Mouse (Mus musculus) heart, embryonic 16.5 days (tissue): ENCODE results near the gene Fam227a. TPM values are rescaled to one million over a fixed set of nuclear protein-coding genes. Genes with fewer than 3 reads are reported as not detected.

Experiments used
- ATAC-seq: fragments of 200-750 bp; cut with Nextera tagmentation; replicated peaks from 2 replicates; pipeline ENCODE4 v1.8.0; 2017; ENCODE audit warnings: moderate number of reproducible peaks; ENCODE audit not compliant: insufficient read depth, low FRiP score; ENCODE audit errors: extremely low read depth
- H3K27ac ChIP-seq: fragments of 300-500 bp; sonication (generic); 2 replicates; pipeline ENCODE4 v1.5.1; 2014; ENCODE audit warnings: mild to moderate bottlenecking, low read length, control low read depth, moderate library complexity
- H3K27me3 ChIP-seq: fragments of 300-500 bp; sonication (generic); 2 replicates; pipeline ENCODE4 v1.6.1; 2014; ENCODE audit warnings: low read length, mixed read lengths; ENCODE audit not compliant: control insufficient read depth, insufficient read depth
- H3K36me3 ChIP-seq: fragments of 300-500 bp; sonication (generic); 2 replicates; pipeline ENCODE4 v1.6.1; 2014; ENCODE audit not compliant: control insufficient read depth, insufficient read depth
- H3K4me1 ChIP-seq: fragments of 300-500 bp; sonication (generic); 2 replicates; pipeline ENCODE4 v1.6.1; 2014; ENCODE audit warnings: low read length, mixed read lengths; ENCODE audit not compliant: control insufficient read depth, insufficient read depth
- H3K4me2 ChIP-seq: fragments of 300-500 bp; sonication (generic); 2 replicates; pipeline ENCODE4 v1.6.1; 2014; ENCODE audit warnings: low read depth, mild to moderate bottlenecking, control low read depth, low read length
- H3K4me3 ChIP-seq: fragments of 300-500 bp; sonication (generic); 2 replicates; pipeline ENCODE4 v1.5.1; 2014; ENCODE audit warnings: mild to moderate bottlenecking, control low read depth, low read length
- H3K9ac ChIP-seq: fragments of 300-500 bp; sonication (generic); 2 replicates; pipeline ENCODE4 v1.6.1; 2014; ENCODE audit warnings: low read length, control low read depth
- H3K9me3 ChIP-seq: fragments of 300-500 bp; sonication (generic); replicated peaks from 2 replicates; pipeline ENCODE4 v1.6.1; 2016; ENCODE audit warnings: low read length; ENCODE audit not compliant: control insufficient read depth
- WGBS: fragments of 180-500 bp; shearing (Covaris S2); extraction: QIAGEN DNeasy Blood & Tissue Kit; methylation state at CpG from one replicate; pipeline ENCODE4 v1.1.7; 2014; 5-methylcytosine and 5-hydroxymethylcytosine counted together
- polyA plus RNA-seq: library from polyadenylated mRNA; unstranded; fragments of >200 nt; fragmentation: Nextera tagmentation; extraction: Ambion mirVana; gene quantifications from 2 replicates; pipeline ENCODE4 v1.2.1, GENCODE M21; 2015

The Fam227a gene
- polyA plus RNA-seq, 1 experiment from 2014 or later: 0.75 TPM

DNA sequence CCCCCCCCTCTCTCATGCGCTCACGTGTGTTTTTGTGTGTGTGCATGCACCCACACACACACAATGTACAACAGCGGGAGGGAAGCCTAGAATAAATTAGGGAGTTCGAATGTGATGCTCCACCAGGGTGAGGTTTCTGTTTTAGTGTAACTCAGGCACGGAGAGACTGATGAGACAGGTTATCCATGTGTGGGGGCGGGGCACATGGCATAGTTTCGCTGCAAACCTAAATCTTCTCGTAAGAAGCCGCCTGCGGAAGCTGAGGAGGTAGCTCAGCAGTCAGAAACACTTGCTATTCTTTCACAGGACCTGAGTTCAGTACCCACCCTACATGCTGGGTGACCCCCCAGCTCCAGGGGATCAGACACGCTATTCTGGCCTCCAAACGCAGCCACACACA is 10.6 kb downstream of the Fam227a start:
- Histone ChIP-seq H3K27me3 (no peaks in the 10 kb centered on the region), H3K4me1 (no peaks in the 10 kb centered on the region), H3K27ac (no peak overlapping the region), H3K4me3 (no peak overlapping the region), H3K9ac (no peak overlapping the region), H3K4me2 (no peak overlapping the region), H3K9me3 (no peaks in the 10 kb centered on the region), H3K36me3 (no peaks in the 10 kb centered on the region)
- 80% methylated on average over 12 of the region's 12 CpGs for WGBS
- no peak for ATAC-seq

DNA sequence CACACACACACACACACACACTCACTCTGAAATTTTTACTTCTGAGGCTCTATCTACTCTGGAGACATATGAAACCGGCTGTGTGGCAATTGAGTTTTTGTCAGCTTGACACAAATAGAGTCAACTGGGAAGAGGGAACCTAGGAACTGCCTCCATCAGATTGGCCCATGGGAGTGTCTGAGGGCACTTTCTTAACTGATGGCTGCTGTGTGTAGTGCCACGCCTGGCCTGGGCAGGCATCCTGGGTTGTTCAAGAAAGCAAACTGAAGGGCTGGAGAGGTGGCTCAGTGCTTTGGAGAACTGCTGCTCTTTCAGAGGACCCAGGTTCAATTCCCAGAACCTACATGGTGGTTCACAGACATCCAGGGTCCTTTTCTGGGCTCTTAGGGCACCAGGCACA is 13.3 kb downstream of the Fam227a start:
- no peak overlapping the region for H3K4me3 ChIP-seq
- WGBS: 78% methylated on average over 2 of the region's 2 CpGs
- H3K27ac ChIP-seq: no peak overlapping the region
- no peak overlapping the region for H3K9ac ChIP-seq
- H3K27me3 ChIP-seq: no peaks in the 10 kb centered on the region
- ATAC-seq: no peak
- H3K36me3 ChIP-seq: no peaks in the 10 kb centered on the region
- no peaks in the 10 kb centered on the region for H3K4me1 ChIP-seq
- no peak overlapping the region for H3K4me2 ChIP-seq
- no peaks in the 10 kb centered on the region for H3K9me3 ChIP-seq

- no peak overlapping the region for H3K27ac ChIP-seq
- no peaks in the 10 kb centered on the region for H3K27me3 ChIP-seq
- no peaks in the 10 kb centered on the region for H3K4me1 ChIP-seq
- H3K4me2 ChIP-seq: no peak overlapping the region
- H3K36me3 ChIP-seq: peaks cover 3% of the 10 kb centered on the region; the same call in 1 of the 2 replicates
- H3K9ac ChIP-seq: no peak overlapping the region
- H3K4me3 ChIP-seq: no peak overlapping the region
- 54% methylated on average over 12 of the region's 12 CpGs for WGBS
- no peak for ATAC-seq
- no peaks in the 10 kb centered on the region for H3K9me3 ChIP-seq
These were observed 17.5 kb downstream of the Fam227a start for GRCm38 (mm10) chr15:79641135-79641817.

DNA sequence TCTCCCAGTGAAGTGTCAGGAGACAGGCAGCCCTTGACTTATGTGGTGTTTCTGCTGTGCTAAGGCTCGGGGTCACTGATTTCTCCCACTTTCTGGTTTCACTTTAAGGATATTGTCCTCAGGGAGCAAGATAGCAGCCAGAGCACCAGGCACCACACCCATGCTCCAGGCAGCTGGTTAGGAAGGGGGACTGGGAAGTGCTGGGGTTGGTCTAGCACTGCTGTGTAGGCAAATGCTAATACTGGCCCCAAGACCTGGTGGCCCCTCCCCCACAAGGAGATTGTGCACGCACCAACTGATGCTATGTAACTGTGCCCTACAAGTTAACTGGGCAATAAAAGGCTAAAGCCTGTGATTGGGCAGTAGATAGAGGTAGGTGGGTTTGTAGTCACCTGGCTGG is 28.3 kb downstream of the Fam227a start:
- ATAC-seq: no peak
- 65% methylated on average over 2 of the region's 2 CpGs for WGBS

DNA sequence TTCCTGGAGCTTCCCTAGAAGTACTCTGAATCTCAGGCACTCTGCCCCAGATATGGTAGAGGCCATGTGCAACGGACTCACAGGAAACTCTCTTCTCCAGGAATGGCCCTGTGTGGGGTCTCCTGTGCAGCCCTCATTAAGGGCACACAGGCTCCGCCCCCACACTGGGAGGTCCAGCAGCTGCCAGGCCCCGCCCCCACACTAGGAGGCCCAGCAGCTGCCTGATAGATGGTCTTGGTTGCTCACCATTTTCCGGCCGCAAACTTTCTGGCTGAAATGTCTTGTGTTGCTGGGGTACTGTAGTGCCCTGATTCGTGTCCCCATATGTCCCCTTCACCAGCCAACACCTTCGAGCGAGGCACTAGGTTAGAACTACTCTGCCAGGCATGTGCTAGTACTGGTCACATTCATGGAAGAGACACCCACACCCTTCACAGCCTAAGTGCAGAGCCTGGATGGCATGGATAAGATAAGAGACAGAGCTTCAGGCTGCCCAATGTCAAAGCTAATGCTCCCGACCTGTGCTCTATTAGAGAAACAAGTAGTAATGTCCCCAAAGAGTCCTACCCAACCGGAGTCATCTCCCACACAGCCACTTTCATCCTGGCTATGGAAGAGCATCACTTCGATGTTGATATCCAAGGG is 38.9 kb downstream of the Fam227a start:
- 69% methylated on average over 11 of the region's 11 CpGs for WGBS
- Histone ChIP-seq H3K4me1 (no peaks in the 10 kb centered on the region), H3K27me3 (no peaks in the 10 kb centered on the region), H3K27ac (no peak overlapping the region), H3K9me3 (no peaks in the 10 kb centered on the region), H3K9ac (no peak overlapping the region), H3K4me3 (no peak overlapping the region), H3K4me2 (no peak overlapping the region), H3K36me3 (no peaks in the 10 kb centered on the region)
- no peak for ATAC-seq

More for the DNA sequence above, 28.3 kb downstream of the Fam227a start:
- Histone ChIP-seq H3K4me2 (no peak overlapping the region), H3K36me3 (0 out of 2 replicates have a peak, but pooled peaks cover 3% of the 10 kb centered on the region), H3K4me1 (no peaks in the 10 kb centered on the region), H3K9me3 (no peaks in the 10 kb centered on the region), H3K9ac (no peak overlapping the region), H3K27me3 (no peaks in the 10 kb centered on the region), H3K4me3 (no peak overlapping the region), H3K27ac (no peak overlapping the region)

GRCm38 (mm10) chr15:79618456-79618855 is 40.3 kb downstream of the Fam227a start:
- H3K9me3 ChIP-seq: no peaks in the 10 kb centered on the region
- H3K27me3 ChIP-seq: no peaks in the 10 kb centered on the region
- no peak overlapping the region for H3K9ac ChIP-seq
- no peaks in the 10 kb centered on the region for H3K36me3 ChIP-seq
- no peak for ATAC-seq
- no peak overlapping the region for H3K27ac ChIP-seq
- H3K4me3 ChIP-seq: no peak overlapping the region
- no peaks in the 10 kb centered on the region for H3K4me1 ChIP-seq
- 80% methylated on average over 7 of the region's 7 CpGs for WGBS
- H3K4me2 ChIP-seq: no peak overlapping the region

DNA sequence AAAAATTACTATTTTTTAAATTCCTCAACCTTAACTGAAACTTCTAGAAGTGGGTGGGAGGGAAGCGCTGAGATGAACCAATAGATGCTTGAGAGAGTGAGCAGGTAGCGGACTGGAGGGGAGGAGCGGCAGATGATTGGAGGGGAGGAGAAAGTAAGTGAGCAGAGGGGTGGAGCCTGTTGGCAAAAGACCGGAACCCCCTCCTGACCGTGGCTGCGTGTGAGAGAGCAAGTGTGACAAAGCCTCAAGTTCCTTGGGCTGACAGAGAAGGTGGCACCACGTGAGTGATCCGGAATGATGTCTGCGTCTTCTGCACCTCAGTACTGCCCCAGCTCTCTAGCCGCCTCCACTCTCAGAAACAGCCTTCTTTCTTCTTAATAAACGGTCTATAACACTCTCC is 41.6 kb downstream of the Fam227a start:
- Histone ChIP-seq H3K4me2 (no peak overlapping the region), H3K4me1 (no peaks in the 10 kb centered on the region), H3K27me3 (no peaks in the 10 kb centered on the region), H3K27ac (no peak overlapping the region), H3K9ac (no peak overlapping the region), H3K4me3 (no peak overlapping the region), H3K36me3 (no peaks in the 10 kb centered on the region; the same call in 1 of the 2 replicates), H3K9me3 (no peaks in the 10 kb centered on the region)
- 82% methylated on average over 11 of the region's 11 CpGs for WGBS
- ATAC-seq: no peak

DNA sequence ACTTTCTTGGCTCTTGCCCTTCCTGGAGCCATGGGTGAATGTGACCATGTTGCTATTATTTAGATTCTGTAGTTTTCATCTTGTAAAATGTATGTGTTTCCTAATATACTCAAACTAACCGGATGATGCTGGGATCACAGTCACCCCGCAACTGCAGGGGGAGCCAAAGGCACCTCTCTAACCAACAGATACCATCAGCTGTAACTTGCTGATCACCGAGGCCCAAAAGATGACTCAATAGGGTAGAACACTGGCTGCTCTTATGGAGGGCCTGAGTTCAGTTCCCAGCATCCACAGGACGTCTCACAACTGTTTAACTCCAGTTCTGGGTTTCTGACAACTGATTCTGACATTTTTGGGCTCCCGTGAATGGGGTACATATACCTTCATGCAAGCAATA is 42.0 kb downstream of the Fam227a start:
- Histone ChIP-seq H3K27me3 (no peaks in the 10 kb centered on the region), H3K9ac (no peak overlapping the region), H3K27ac (no peak overlapping the region), H3K9me3 (no peaks in the 10 kb centered on the region), H3K36me3 (no peaks in the 10 kb centered on the region; the same call in 1 of the 2 replicates), H3K4me3 (no peak overlapping the region), H3K4me1 (no peaks in the 10 kb centered on the region), H3K4me2 (no peak overlapping the region)
- 80% methylated on average over 5 of the region's 5 CpGs for WGBS
- no peak for ATAC-seq

DNA sequence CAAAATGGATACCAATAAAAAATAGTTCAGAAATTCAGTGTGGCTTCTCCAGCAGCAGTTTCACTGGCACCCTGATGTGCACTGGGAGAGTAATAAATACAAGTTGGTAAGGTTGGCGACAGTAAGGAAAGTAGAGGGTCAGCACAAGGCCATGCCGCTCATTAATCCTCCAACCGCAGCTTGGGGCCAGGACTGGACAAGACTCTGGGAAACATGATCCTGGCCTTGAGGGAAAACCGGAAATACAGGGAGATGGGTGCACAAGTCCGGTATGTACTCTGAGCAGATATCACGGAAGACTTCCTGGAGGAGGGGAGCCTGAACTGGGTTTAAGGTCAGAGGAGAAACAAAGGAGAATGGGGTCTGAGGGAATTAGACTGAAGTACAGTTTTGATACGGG is 43.3 kb downstream of the Fam227a start:
- WGBS: 74% methylated on average over 7 of the region's 7 CpGs
- no peak overlapping the region for H3K9ac ChIP-seq
- no peaks in the 10 kb centered on the region; the same call in 1 of the 2 replicates for H3K36me3 ChIP-seq
- no peak for ATAC-seq
- no peak overlapping the region for H3K27ac ChIP-seq
- H3K4me3 ChIP-seq: no peak overlapping the region
- no peaks in the 10 kb centered on the region for H3K27me3 ChIP-seq
- no peak overlapping the region for H3K4me2 ChIP-seq
- no peaks in the 10 kb centered on the region for H3K4me1 ChIP-seq
- no peaks in the 10 kb centered on the region for H3K9me3 ChIP-seq
